In the genomic region with DNA sequence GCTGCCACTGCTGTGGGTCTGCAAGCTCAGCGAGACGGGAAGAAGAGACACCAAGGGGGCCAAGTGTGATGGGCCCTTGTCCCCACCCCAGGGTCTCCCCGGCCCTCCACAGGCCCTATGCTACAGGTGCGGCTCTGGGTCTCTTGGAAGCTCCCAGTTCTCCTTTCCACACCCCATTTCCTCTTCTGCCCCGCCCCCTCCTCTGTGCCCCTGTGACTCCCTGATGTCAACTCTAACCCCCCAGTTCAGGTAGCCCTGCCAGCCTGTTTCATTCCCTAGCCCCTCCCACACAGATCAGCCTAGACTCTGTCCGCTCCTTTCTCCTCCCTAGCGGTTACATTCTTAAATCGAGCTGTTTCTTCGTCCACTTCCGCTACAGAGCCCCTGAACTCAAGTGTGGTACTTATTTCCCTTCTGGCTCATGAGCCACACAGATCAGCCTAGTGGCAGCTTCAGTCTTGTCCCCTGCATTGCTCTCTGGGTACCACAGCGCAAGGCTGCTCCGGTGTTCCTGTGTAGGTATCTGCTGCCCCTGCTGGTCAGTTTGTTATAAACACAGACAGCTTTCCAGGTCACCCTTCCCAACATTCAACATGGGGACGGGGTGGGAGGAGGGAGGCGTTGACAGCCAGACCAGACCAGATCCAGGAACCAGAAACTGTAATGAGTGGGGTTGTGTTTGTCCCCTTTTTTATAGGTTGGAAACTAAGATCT, we compare ENCODE assay signal across 8 mouse cellular contexts. TPM values are rescaled to one million over a fixed set of nuclear protein-coding genes. Genes with fewer than 3 reads are reported as not detected.
A peak's percentile ranks its signal among the peaks of the same experiment; 100 is the strongest.
DNase-seq lines count a peak whose midpoint lies in the region; ATAC-seq lines count a peak whose summit lies in the region.

No protein-coding gene starts in this region.

- H3K27ac ChIP-seq in intestine, embryonic 16.5 days (ENCODE audit: low read length), result no peak overlapping the region

- WGBS in intestine, embryonic 16.5 days, result 18% methylated on average over 14 of the region's 14 CpGs

- no peaks in the 10 kb centered on the region for H3K9me3 ChIP-seq in intestine, embryonic 16.5 days (ENCODE audit: control insufficient read depth, low read length)

- intact Hi-C loops in left cerebral cortex, postnatal 25 days (cut with DNase I), result loop anchor here (1.0 to 5.0 kb wide), 2 partner anchors 105 to 148 kb away; no protein-coding TSS in a partner anchor

- no peak overlapping the region for H3K9ac ChIP-seq in intestine, embryonic 16.5 days (ENCODE audit: low read depth, low read length)

- peak; percentile 98 for ATAC-seq in granulocyte monocyte progenitor cell, adult 5-6 weeks (replicated peaks; ENCODE audit: poor library complexity, severe bottlenecking)
- peak; percentile 82 for ATAC-seq in intestine, embryonic 16.5 days

- no peaks in the 10 kb centered on the region for H3K4me1 ChIP-seq in intestine, embryonic 16.5 days (ENCODE audit: control insufficient read depth, insufficient read depth, low read length)

- no peak overlapping the region for H3K4me3 ChIP-seq in intestine, embryonic 16.5 days (ENCODE audit: low read length)

- H3K36me3 ChIP-seq in intestine, embryonic 16.5 days (ENCODE audit: control insufficient read depth, insufficient read depth, low read length), result no peaks in the 10 kb centered on the region

- 0 out of 2 replicates have a peak, but pooled peaks cover 3% of the 10 kb centered on the region for H3K27me3 ChIP-seq in intestine, embryonic 16.5 days (replicated peaks; ENCODE audit: control insufficient read depth, insufficient read depth, low read length)

- H3K4me2 ChIP-seq in intestine, embryonic 16.5 days (ENCODE audit: low read depth, low read length), result peak overlapping the region; percentile 30

- DNase-seq in adrenal gland, adult 18-20 months (ENCODE audit: low spot score in 2 of 2), result peak; percentile 68 to 72
- peak; percentile 92 for DNase-seq in embryo, embryonic 11 days
- peak; percentile 84 to 88 for DNase-seq in left cerebral cortex, postnatal 25 days (ENCODE audit: low spot score in 2 of 2)
- DNase-seq in mesoderm, embryonic 11.5 days (ENCODE audit: low read depth, low spot score), result peak; percentile 92
- DNase-seq in right cerebral cortex, postnatal 36 days (ENCODE audit: low spot score in 2 of 2), result peak; percentile 73 to 74
- DNase-seq in urinary bladder, postnatal 36 days (ENCODE audit: low spot score in 2 of 2), result peak; percentile 55 to 72

RNA-seq across cellular contexts. Expression of gene Ece1, which starts 26.3 kb away (rescaled TPM):
- 100 to 1,000 TPM; 210 to 273 TPM for total RNA-seq in adrenal gland, adult 18-20 months (2021)
- 8.4 and 12.3 TPM in 2 replicates for total RNA-seq in granulocyte monocyte progenitor cell, adult 5-6 weeks (2014; fragmentation: Nextera tagmentation)
- 3.7 and 4.8 TPM in 2 replicates for total RNA-seq in granulocyte monocyte progenitor cell, adult 5-6 weeks (2017)
- 56.0 and 63.0 TPM in 2 replicates for polyA plus RNA-seq in intestine, embryonic 16.5 days (2015; fragmentation: Nextera tagmentation; extraction: Ambion mirVana)
- total RNA-seq in left cerebral cortex, postnatal 25 days (2021), result 10 to 100 TPM; 70.5 to 72.2 TPM

RNA-seq across cellular contexts. Expression of gene Alpl, which starts 39.6 kb away (rescaled TPM):
- total RNA-seq in adrenal gland, adult 18-20 months (2021), result 10 to 100 TPM in 1 of 2 experiments, 1 to 10 TPM in 1; 6.8 to 99.4 TPM
- total RNA-seq in granulocyte monocyte progenitor cell, adult 5-6 weeks (2014; fragmentation: Nextera tagmentation), result not detected in 2 replicates
- not detected in 2 replicates for total RNA-seq in granulocyte monocyte progenitor cell, adult 5-6 weeks (2017)
- 4.3 and 4.7 TPM in 2 replicates for polyA plus RNA-seq in intestine, embryonic 16.5 days (2015; fragmentation: Nextera tagmentation; extraction: Ambion mirVana)
- total RNA-seq in left cerebral cortex, postnatal 25 days (2021), result 1 to 10 TPM; 7.1 to 7.8 TPM

Comparison
In these comparisons a context has a peak if more than half of its experiments do, and no peak if none do; other contexts are left out.
1. RNA of gene Ece1, which starts 26.3 kb away (total RNA-seq): 210 to 273 TPM in adrenal gland, adult 18-20 months and 70.5 to 72.2 TPM in left cerebral cortex, postnatal 25 days; 3.7 to 12.3 TPM in granulocyte monocyte progenitor cell, adult 5-6 weeks; every median in the first group is over 4 times any median in the second.
2. RNA of gene Alpl, which starts 39.6 kb away (total RNA-seq): 6.8 to 99.4 TPM in adrenal gland, adult 18-20 months and 7.1 to 7.8 TPM in left cerebral cortex, postnatal 25 days; not detected in granulocyte monocyte progenitor cell, adult 5-6 weeks; every median in the first group is over 4 times any median in the second.
3. Peak in every context shown above with its lines, with median percentiles within 50 percentile points of each other: DNase-seq.